Mouse (Mus musculus): ENCODE data around the gene Lrrc75b. TPM values are rescaled to one million over a fixed set of nuclear protein-coding genes. Genes with fewer than 3 reads are reported as not detected.
A peak's percentile ranks its signal among the peaks of the same experiment; 100 is the strongest.
"Not testable (repeated sequence)": the region's sequence is repeated elsewhere in the genome, so short reads cannot be mapped to it uniquely, and the experiment has no call there.

The Lrrc75b gene
- polyA plus RNA-seq, 1 experiment from 2014 or later = 0.07 TPM

DNA sequence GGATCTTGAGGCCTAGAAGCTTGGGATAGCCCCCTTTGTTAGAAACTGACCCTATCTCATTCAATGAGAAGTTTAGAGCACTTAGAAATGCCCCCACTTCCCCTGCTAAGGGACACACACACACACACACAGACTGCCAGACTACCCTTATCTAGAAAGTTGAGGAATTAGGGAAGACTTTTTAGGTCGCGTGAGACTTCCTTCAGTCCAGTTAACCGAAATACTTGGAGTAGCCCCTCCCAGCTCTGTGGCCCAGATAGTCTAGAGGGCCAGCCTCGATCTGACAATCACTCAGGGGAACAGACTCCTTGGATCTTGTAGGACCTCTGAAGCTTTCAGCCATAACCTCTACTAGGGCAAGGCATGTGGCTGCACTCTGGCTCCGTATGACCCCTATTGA lies 7.9 kb upstream of the Lrrc75b start:
- Histone ChIP-seq H3K4me3 (replicated peaks) (no peak overlapping the region), H3K4me2 (0 out of 2 replicates have a peak overlapping the region, but pooled peaks have one; percentile 24), H3K36me3 (no peaks in the 10 kb centered on the region), H3K9me3 (replicated peaks) (no peaks in the 10 kb centered on the region), H3K9ac (no peak overlapping the region), H3K4me1 (replicated peaks) (peaks cover 37% of the 10 kb centered on the region), H3K27ac (no peak overlapping the region), H3K27me3 (peaks cover 7% of the 10 kb centered on the region)
- ATAC-seq (ENCODE audit: low read depth) = no peak
- no peak for DNase-seq
- 18% methylated on average over 5 of the region's 5 CpGs for WGBS (ENCODE audit: insufficient replicate concordance)

DNA sequence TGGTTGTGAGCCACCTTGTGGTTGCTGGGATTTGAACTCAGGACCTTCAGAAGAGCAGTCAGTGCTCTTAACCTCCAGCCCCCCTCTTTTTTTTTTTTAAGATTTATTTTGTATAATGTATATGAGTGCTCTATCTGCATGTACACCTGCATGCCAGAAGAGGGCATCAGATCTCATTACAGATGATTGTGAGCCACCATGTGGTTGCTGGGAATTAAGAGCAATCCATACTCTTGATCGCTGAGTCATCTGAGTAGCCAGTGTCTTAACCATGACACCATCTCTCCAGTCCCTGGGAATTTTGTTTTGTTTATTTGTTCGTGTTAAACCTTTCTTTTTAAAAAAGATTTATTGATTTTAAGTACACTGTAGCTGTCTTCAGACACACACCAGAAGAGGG lies 6.6 kb upstream of the Lrrc75b start:
- not testable (repeated sequence) for H3K27ac ChIP-seq; ATAC-seq (ENCODE audit: low read depth); DNase-seq; H3K9me3 ChIP-seq (replicated peaks); H3K4me3 ChIP-seq (replicated peaks); H3K9ac ChIP-seq; H3K4me2 ChIP-seq; H3K36me3 ChIP-seq
- Histone ChIP-seq H3K27me3 (peaks cover 20% of the 10 kb centered on the region), H3K4me1 (replicated peaks) (peaks cover 37% of the 10 kb centered on the region)
- WGBS (ENCODE audit: insufficient replicate concordance) = 59% methylated on average over 2 of the region's 2 CpGs

DNA sequence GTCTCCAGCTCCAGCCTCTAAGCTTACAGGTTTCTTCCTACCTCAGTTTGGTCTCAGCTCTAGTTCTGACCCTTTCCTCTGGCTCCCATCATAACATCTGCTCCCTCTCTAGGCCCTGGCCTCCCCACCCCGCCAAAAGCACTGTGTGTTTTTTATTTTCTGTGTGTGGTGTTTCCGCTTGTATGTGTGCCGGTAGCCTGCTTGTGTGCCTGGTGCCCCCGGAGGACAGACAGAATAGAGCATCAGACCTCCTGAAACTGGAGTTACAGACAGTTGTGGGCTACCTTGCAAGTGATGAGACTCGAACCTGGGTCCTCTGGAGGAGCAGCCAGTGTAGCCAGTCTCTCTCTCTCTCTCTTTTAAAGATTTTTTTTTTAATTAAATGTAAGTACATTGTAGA lies 6.2 kb upstream of the Lrrc75b start:
- H3K4me2 ChIP-seq = no peak overlapping the region
- no peak overlapping the region for H3K9ac ChIP-seq
- H3K9me3 ChIP-seq (replicated peaks) = no peaks in the 10 kb centered on the region
- H3K27me3 ChIP-seq = peaks cover 24% of the 10 kb centered on the region
- H3K36me3 ChIP-seq = no peaks in the 10 kb centered on the region
- H3K4me1 ChIP-seq (replicated peaks) = peaks cover 37% of the 10 kb centered on the region
- H3K27ac ChIP-seq = peak overlapping the region; percentile 32; the same call in 1 of the 2 replicates
- DNase-seq (no peak), ATAC-seq (ENCODE audit: low read depth) (no peak)
- WGBS (ENCODE audit: insufficient replicate concordance) = 52% methylated on average over 5 of the region's 5 CpGs
- no peak overlapping the region for H3K4me3 ChIP-seq (replicated peaks)

DNA sequence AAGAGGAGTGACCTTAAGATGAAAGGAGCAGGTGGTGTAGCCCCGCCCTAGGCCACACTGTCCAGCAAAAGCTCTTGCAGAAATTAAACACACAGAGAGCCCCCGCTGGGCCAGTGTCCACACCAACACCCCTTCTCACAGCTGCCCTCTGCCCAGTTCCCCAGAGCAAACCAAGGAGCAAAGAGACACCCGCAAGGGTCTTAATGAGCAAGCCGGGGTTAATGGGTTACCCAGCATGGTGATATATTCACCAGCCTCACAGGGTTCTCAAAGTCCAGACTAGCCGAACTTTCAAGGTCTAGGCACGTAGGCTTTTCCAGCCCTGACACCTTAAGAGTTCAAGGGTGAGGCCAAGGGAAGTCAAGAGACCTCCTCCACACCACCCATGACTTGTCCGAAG lies 5.8 kb upstream of the Lrrc75b start:
- H3K27me3 ChIP-seq = peaks cover 29% of the 10 kb centered on the region
- H3K4me3 ChIP-seq (replicated peaks) = no peak overlapping the region
- H3K9ac ChIP-seq = no peak overlapping the region
- H3K4me2 ChIP-seq = 0 out of 2 replicates have a peak overlapping the region, but pooled peaks have one; percentile 0
- H3K36me3 ChIP-seq = no peaks in the 10 kb centered on the region
- DNase-seq (no peak), ATAC-seq (ENCODE audit: low read depth) (peak; percentile 40; the same call in 1 of the 2 replicates)
- peak overlapping the region; percentile 32; the same call in 1 of the 2 replicates for H3K27ac ChIP-seq
- peaks cover 37% of the 10 kb centered on the region for H3K4me1 ChIP-seq (replicated peaks)
- H3K9me3 ChIP-seq (replicated peaks) = no peaks in the 10 kb centered on the region
- 25% methylated on average over 7 of the region's 7 CpGs for WGBS (ENCODE audit: insufficient replicate concordance)

DNA sequence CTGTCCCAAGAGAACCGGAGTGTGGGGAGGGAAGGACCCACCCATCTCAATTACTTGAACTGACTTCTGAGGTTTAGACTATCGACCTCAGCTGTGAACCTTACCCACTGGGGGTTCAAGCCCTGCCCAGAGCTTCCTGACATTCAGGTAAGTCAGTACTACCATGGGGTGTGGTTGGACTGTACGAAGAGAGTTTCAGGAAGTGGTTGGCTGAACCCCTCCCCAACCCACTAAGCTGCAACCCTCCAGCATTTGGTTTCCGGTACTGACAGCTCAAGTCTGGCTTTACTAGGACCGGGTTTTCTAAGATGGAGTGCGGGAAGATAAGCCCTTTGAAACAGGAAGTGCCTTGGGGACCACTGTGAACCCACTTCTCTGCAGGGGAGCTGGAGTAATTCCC lies 5.3 kb upstream of the Lrrc75b start:
- Histone ChIP-seq H3K4me3 (replicated peaks) (no peak overlapping the region), H3K9ac (no peak overlapping the region), H3K4me2 (0 out of 2 replicates have a peak overlapping the region, but pooled peaks have one; percentile 0), H3K36me3 (no peaks in the 10 kb centered on the region), H3K27ac (no peak overlapping the region), H3K27me3 (peaks cover 33% of the 10 kb centered on the region), H3K4me1 (replicated peaks) (peaks cover 37% of the 10 kb centered on the region), H3K9me3 (replicated peaks) (no peaks in the 10 kb centered on the region)
- ATAC-seq (ENCODE audit: low read depth) (0 out of 2 replicates have a peak, but pooled peaks have one; percentile 5), DNase-seq (no peak)
- WGBS (ENCODE audit: insufficient replicate concordance) = 10% methylated on average over 6 of the region's 6 CpGs

DNA sequence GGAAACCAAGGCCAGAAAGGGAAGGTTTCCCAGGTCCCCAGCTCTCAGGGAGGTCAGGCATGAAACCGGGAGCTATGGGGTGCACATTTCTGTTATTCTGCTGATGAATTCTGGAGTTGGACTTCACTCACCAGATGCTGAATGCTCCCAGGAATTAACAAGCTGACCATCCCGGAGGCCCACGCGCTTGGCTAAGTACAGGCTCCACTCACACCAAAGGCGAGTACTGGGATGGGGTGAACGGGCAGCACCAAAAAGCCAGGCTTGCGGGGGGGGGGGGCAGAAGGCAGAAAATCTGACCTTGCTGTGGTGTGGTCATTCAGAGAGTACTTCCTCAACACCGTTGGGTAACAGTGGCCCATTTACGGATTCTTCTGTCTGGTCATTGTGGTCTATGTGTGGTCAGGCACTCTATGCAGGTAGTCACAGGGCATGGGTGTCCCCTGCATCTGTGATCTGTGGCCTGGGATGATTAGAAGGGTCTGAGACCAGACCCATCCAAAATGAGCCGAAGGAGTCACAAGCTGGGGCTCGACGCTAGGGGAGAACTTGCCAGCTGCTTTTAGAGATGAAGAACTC lies 4.6 kb upstream of the Lrrc75b start:
- no peak overlapping the region for H3K4me3 ChIP-seq (replicated peaks)
- no peak overlapping the region for H3K4me2 ChIP-seq
- 51% methylated on average over 12 of the region's 12 CpGs for WGBS (ENCODE audit: insufficient replicate concordance)
- H3K9ac ChIP-seq = no peak overlapping the region
- H3K27me3 ChIP-seq = peaks cover 40% of the 10 kb centered on the region
- no peaks in the 10 kb centered on the region for H3K9me3 ChIP-seq (replicated peaks)
- no peaks in the 10 kb centered on the region for H3K36me3 ChIP-seq
- H3K4me1 ChIP-seq (replicated peaks) = peaks cover 42% of the 10 kb centered on the region
- ATAC-seq (ENCODE audit: low read depth) (no peak), DNase-seq (no peak)
- no peak overlapping the region for H3K27ac ChIP-seq

DNA sequence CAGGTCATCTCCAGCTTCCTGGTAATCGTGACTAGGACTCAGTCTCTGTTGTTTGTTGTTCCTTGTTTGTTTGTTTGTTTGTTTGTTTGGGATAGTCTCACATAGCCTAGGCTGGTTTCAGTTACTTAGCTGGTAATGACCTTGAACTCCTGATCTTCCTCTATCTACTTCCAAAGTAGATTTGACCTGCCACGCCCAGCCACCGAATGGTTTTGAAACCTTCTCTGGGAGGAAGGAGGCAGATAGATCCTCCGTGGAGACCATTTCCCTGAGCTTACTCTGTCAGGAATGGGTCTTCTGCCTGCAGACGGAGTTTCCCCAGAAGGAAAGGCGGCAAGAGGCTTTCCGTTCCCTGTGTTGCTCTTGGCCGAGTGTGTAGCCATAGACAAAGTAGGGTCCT lies 2.5 kb upstream of the Lrrc75b start:
- no peak overlapping the region for H3K4me2 ChIP-seq
- 63% methylated on average over 8 of the region's 8 CpGs for WGBS (ENCODE audit: insufficient replicate concordance)

DNA sequence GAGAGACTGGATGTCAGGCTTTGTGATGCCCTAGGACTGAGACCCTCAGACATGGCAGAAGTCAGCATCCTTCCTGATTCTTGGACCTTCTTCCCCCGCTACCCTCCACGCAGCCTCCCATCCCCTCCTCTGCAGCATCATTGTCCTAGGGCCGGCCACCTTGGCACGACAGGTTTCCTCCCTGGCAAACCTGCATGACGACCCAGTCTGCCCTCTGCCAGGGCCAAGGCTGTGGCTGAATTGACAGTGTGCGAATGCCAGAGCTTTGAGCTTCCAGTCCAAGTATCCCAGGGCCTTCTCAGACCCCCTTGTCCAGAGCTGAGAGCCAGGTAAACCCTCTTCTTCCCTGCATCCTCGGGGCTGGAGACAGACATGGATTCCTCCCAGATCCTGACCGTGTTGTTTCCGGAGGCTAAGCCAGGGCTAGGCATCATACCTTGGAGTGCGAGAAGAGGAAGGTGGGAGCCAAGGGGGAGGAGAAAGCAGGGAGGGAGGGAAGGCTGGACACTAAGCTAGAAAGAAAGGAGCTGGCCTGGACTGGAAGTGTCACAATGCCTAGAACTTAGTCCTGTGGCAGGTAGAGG lies 1.0 kb upstream of the Lrrc75b start, which contains the start of gene Ggt1:
Gene Ggt1 (plus strand): TSS at position 534 of the 584 bp plus-strand sequence.
- no peak within 1 kb of the TSS for H3K27ac ChIP-seq
- H3K9ac ChIP-seq = no peak within 1 kb of the TSS
- H3K27me3 ChIP-seq = peaks cover 73% of the 10 kb centered on the region
- ATAC-seq (ENCODE audit: low read depth) (no peak), DNase-seq (no peak)
- WGBS (ENCODE audit: insufficient replicate concordance) = 40% methylated on average over 10 of the region's 10 CpGs
- H3K9me3 ChIP-seq (replicated peaks) = no peaks in the 10 kb centered on the region
- no peaks in the 10 kb centered on the region for H3K36me3 ChIP-seq
- H3K4me1 ChIP-seq (replicated peaks) = peaks cover 28% of the 10 kb centered on the region
- peak within 1 kb of the TSS; percentile 68; the same call in 1 of the 2 replicates for H3K4me2 ChIP-seq
- H3K4me3 ChIP-seq (replicated peaks) = no peak within 1 kb of the TSS

More for the DNA sequence above, 2.5 kb upstream of the Lrrc75b start:
- ATAC-seq (ENCODE audit: low read depth) (no peak), DNase-seq (no peak)
- no peak overlapping the region for H3K27ac ChIP-seq
- no peaks in the 10 kb centered on the region for H3K9me3 ChIP-seq (replicated peaks)
- H3K4me1 ChIP-seq (replicated peaks) = peaks cover 30% of the 10 kb centered on the region
- H3K27me3 ChIP-seq = peaks cover 62% of the 10 kb centered on the region
- H3K9ac ChIP-seq = no peak overlapping the region
- no peaks in the 10 kb centered on the region for H3K36me3 ChIP-seq
- H3K4me3 ChIP-seq (replicated peaks) = no peak overlapping the region

DNA sequence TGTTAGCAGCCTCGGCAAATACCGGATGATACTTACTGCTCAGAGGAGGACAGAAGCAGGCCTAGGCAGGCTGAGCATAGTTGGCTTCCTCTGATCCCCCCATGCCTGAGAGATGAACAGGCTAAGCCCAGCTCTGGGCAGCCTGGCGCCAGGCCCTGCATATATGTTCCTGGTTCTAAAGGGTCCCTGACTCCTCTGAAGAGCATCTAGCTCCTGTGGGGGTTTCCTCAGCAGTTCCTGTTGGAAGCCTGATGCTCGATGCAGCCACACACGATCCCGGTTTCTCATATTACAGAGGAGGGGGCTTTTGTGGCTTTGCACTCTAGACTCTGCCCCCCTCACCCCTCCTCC lies 394 bp upstream of the Lrrc75b start:
- H3K4me1 ChIP-seq (replicated peaks) = peaks cover 22% of the 10 kb centered on the region
- DNase-seq (no peak), ATAC-seq (ENCODE audit: low read depth) (no peak)
- H3K4me2 ChIP-seq = peak overlapping the region; percentile 68
- no peak overlapping the region for H3K27ac ChIP-seq
- H3K9me3 ChIP-seq (replicated peaks) = no peaks in the 10 kb centered on the region
- 11% methylated on average over 6 of the region's 6 CpGs for WGBS (ENCODE audit: insufficient replicate concordance)
- peaks cover 73% of the 10 kb centered on the region for H3K27me3 ChIP-seq
- H3K9ac ChIP-seq = no peak overlapping the region
- no peaks in the 10 kb centered on the region for H3K36me3 ChIP-seq
- H3K4me3 ChIP-seq (replicated peaks) = no peak overlapping the region

DNA sequence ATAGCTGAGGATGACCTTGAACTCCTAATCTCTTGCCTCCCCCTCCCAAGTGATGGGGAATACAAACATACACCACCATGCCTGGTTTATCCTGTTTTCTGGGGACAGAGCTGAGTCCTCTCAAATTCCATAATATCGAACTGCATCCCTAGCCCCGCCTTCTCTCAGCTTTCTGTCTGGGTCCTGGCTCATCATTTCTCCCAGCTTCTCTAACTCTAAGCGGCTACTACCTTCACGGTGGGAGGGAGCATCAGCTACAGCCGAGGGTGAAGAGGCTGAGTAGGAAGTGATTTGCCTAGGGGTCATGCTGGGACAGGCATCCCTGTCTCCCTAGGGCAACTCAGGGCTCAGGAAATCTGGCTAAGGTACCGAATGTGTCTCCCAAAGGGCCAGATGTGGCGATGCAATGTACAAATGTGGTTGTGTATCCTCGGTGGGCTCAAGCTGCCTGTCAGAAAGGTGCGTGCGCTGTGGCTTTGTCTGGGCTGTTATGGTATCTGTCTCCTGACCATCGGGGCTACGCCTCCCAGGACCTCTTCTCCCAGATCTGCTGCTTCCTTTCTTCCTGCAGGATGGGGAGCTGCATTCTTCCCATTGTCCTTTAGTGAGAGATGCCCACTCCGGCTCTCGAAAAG lies 972 bp downstream of the Lrrc75b start:
- Histone ChIP-seq H3K9me3 (replicated peaks) (no peaks in the 10 kb centered on the region), H3K27me3 (peaks cover 73% of the 10 kb centered on the region), H3K4me1 (replicated peaks) (peaks cover 14% of the 10 kb centered on the region), H3K27ac (no peak overlapping the region), H3K4me3 (replicated peaks) (peak overlapping the region; percentile 51; the same call in 1 of the 2 replicates), H3K9ac (no peak overlapping the region), H3K36me3 (no peaks in the 10 kb centered on the region), H3K4me2 (peak overlapping the region; percentile 68)
- DNase-seq (no peak), ATAC-seq (ENCODE audit: low read depth) (no peak)
- WGBS (ENCODE audit: insufficient replicate concordance) = 8% methylated on average over 14 of the region's 14 CpGs

DNA sequence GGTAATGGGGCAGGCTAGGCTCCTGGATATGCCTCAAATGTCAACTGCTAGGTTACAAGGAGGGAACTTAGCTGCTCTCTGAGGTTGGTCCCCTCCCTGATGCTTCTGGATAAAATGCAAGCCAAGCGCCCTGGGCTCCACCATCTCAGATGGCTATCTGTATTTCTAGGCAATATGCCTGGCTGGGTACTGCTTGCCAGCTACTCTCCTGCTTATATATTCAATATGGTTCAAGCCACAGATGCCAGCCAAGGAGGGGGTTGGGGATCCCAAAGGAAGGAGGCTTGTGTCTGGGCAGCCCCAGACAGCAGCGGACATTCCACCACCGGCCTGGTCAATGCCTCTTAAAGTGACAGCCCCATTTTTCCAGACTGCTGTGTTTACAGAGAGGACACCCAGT lies 1.6 kb downstream of the Lrrc75b start:
- no peak overlapping the region for H3K4me3 ChIP-seq (replicated peaks)
- H3K9me3 ChIP-seq (replicated peaks) = no peaks in the 10 kb centered on the region
- peaks cover 14% of the 10 kb centered on the region for H3K4me1 ChIP-seq (replicated peaks)
- no peak overlapping the region for H3K27ac ChIP-seq
- DNase-seq (no peak), ATAC-seq (ENCODE audit: low read depth) (no peak)
- 23% methylated on average over 3 of the region's 3 CpGs for WGBS (ENCODE audit: insufficient replicate concordance)
- H3K9ac ChIP-seq = no peak overlapping the region
- no peak overlapping the region for H3K4me2 ChIP-seq
- no peaks in the 10 kb centered on the region for H3K36me3 ChIP-seq
- peaks cover 70% of the 10 kb centered on the region for H3K27me3 ChIP-seq

Data from liver, embryonic 13.5 days (tissue).